Mouse (Mus musculus): ENCODE measurements around the gene Fam49a.

DNA sequence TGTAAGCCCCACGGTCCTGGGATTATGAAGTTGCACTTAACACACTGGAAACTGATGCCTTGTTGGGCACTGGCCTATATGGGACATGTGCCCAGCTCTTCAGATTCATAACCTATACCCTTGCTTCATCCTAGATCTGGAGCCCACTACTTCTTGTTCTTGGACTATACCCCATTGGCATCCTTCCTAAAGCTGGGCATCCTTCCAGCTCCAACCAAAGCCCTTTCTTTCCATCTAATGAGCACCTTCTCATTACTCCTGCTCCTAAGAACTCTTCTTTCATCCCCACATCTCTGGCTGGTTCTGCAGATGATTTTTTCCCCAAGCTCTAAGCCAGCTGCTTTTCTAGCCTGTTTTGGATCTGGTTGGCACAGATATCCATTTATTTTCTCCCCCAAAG, 127.3 kb downstream of the Fam49a start:
- TF ChIP-seq CTCF (IDR thresholded peaks at IDR 0.05) (no peak), POLR2A (IDR thresholded peaks at IDR 0.05; ENCODE audit: insufficient read depth, low read depth, low read length) (no peak)
